Mouse (Mus musculus): ENCODE data around the gene Zbtb4.

DNA sequence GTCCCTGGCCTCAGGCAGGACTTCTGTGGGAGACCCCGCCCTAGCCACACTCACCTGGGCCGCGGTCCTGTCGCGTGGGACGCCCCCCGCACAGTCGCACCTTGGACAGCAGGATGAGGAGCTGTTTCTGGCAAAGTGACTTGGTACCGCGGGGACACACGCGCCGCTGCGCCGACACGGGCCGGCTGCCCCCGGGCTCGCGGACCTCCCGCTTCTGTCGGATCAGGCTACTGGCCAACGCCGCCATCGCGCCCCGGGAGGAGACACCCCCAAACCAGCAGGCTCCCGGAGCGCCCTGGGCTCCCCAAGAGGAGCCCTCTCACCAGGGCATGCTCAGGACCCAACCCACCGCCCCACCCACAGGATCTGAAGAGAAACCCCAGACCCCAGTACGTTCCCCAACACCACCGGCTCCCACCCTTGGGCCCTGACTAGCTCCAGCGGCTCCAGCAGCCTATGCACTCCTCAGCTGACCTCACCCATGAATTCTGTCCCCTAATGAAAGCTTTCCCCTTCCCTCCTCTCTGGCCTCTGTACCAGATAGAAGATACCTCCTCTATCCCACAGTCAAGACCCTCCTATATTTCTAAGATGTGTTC lies 35.8 kb downstream of the Zbtb4 start, which contains the start of gene Fgf11:
- TF ChIP-seq POLR2A (IDR thresholded peaks at IDR 0.05; ENCODE audit: insufficient read depth, low read length) (no peak), EP300 (IDR thresholded peaks at IDR 0.05; ENCODE audit: insufficient read depth, low read depth, low read length) (no peak), CTCF (IDR thresholded peaks at IDR 0.05; ENCODE audit: low read depth, low read length) (no peak)

Measured in ES-Bruce4 (cell line).